ENCODE assay signal across 8 mouse cellular contexts in genomic region chr2:115854828-115855311, GRCm38 (mm10).
DNase-seq lines count a peak whose midpoint lies in the region; ATAC-seq lines count a peak whose summit lies in the region.

No protein-coding gene starts in this region.

- no peak for ATAC-seq in forebrain, embryonic 11.5 days (replicated peaks; ENCODE audit: low FRiP score)
- no peak for ATAC-seq in kidney, embryonic 16.5 days (ENCODE audit: low FRiP score, low TSS enrichment)
- ATAC-seq in activated CD4-positive, CD25-positive, alpha-beta regulatory T cell, adult 4 months: no peak

- no peaks in the 10 kb centered on the region for H3K9me3 ChIP-seq in forebrain, embryonic 11.5 days (ENCODE audit: control insufficient read depth, low read length)
- H3K9me3 ChIP-seq in kidney, embryonic 16.5 days (ENCODE audit: low read length): no peaks in the 10 kb centered on the region

- H3K4me3 ChIP-seq in forebrain, embryonic 11.5 days (ENCODE audit: low read depth, low read length): peak overlapping the region; percentile 26
- peak overlapping the region; percentile 27 for H3K4me3 ChIP-seq in kidney, embryonic 16.5 days (ENCODE audit: low read length)

- H3K4me2 ChIP-seq in forebrain, embryonic 11.5 days (ENCODE audit: low read depth, low read length, severe bottlenecking): peak overlapping the region; percentile 52
- peak overlapping the region; percentile 69 for H3K4me2 ChIP-seq in kidney, embryonic 16.5 days (replicated peaks; ENCODE audit: low read depth, low read length)

- WGBS in forebrain, embryonic 11.5 days: under 1% methylated on average over 25 of the region's 25 CpGs
- under 1% methylated on average over 25 of the region's 25 CpGs for WGBS in kidney, embryonic 16.5 days

- no peaks in the 10 kb centered on the region for H3K36me3 ChIP-seq in forebrain, embryonic 11.5 days (ENCODE audit: control insufficient read depth, insufficient read depth, low read length)
- no peaks in the 10 kb centered on the region for H3K36me3 ChIP-seq in kidney, embryonic 16.5 days (ENCODE audit: insufficient read depth, low read length)

- H3K4me1 ChIP-seq in forebrain, embryonic 11.5 days (replicated peaks; ENCODE audit: control insufficient read depth, insufficient read depth, low read length): peaks cover 24% of the 10 kb centered on the region
- H3K4me1 ChIP-seq in kidney, embryonic 16.5 days (ENCODE audit: insufficient read depth, low read length): peaks cover 55% of the 10 kb centered on the region

- intact Hi-C loops in left cerebral cortex, postnatal 25 days (cut with DNase I): loop anchor here (2.0 to 10.0 kb wide), 8 partner anchors 208 to 1590 kb away; no protein-coding TSS in a partner anchor
- intact Hi-C loops in left cerebral cortex, postnatal 10 days (cut with DNase I): loop anchor here (5.0 to 10.0 kb wide), 5 partner anchors 343 to 1233 kb away; no protein-coding TSS in a partner anchor

- peak overlapping the region; percentile 53 for H3K9ac ChIP-seq in forebrain, embryonic 11.5 days (ENCODE audit: low read length)
- H3K9ac ChIP-seq in kidney, embryonic 16.5 days (replicated peaks; ENCODE audit: low read length): peak overlapping the region; percentile 47

- H3K27ac ChIP-seq in forebrain, embryonic 11.5 days (ENCODE audit: low read depth, low read length): no peak overlapping the region
- H3K27ac ChIP-seq in kidney, embryonic 16.5 days (ENCODE audit: low read length): peak overlapping the region; percentile 72

- DNase-seq in left cerebral cortex, postnatal 25 days (ENCODE audit: low spot score in 2 of 2): peak; percentile 26 to 31
- DNase-seq in left cerebral cortex, postnatal 10 days (ENCODE audit: extremely low spot score in 1 of 2, low spot score in 2 of 2): no peak
- peak; percentile 66 for DNase-seq in forebrain, embryonic 11.5 days (ENCODE audit: low spot score)
- DNase-seq in retina, embryonic 14.5 days (ENCODE audit: low spot score): peak; percentile 42
- no peak for DNase-seq in spleen, adult 12 weeks (ENCODE audit: low spot score)
- no peak for DNase-seq in lung, adult 18-20 months

- peaks cover 32% of the 10 kb centered on the region for H3K27me3 ChIP-seq in forebrain, embryonic 11.5 days (ENCODE audit: control insufficient read depth, insufficient read depth, low read length)
- H3K27me3 ChIP-seq in kidney, embryonic 16.5 days (ENCODE audit: insufficient read depth, low read length): 0 out of 2 replicates have a peak, but pooled peaks cover 4% of the 10 kb centered on the region

Comparison
In these comparisons a context has a peak if more than half of its experiments do, and no peak if none do; other contexts are left out.
1. DNase-seq: peak in left cerebral cortex, postnatal 25 days (2 of 2), forebrain, embryonic 11.5 days (single experiment) and retina, embryonic 14.5 days (single experiment); none in left cerebral cortex, postnatal 10 days (0 of 2), spleen, adult 12 weeks (single experiment) and lung, adult 18-20 months (0 of 2).